Mouse (Mus musculus) embryonic facial prominence, embryonic 14.5 days (tissue): ENCODE measurements around the gene Gm42791. TPM values are rescaled to one million over a fixed set of nuclear protein-coding genes. Genes with fewer than 3 reads are reported as not detected.

Source experiments
- ATAC-seq: fragments of 200-750 bp; cut with Nextera tagmentation; 2 replicates; pipeline ENCODE4 v1.8.0; 2017; ENCODE audit warnings: low read depth, moderate number of reproducible peaks, moderate TSS enrichment
- DNase-seq: peaks from one replicate; pipeline ENCODE4 v3.0.0-alpha.2; 2015; ENCODE audit warnings: low spot score
- H3K27ac ChIP-seq: fragments of 300-500 bp; sonication (generic); replicated peaks from 2 replicates; pipeline ENCODE4 v1.5.1; 2014; ENCODE audit warnings: low read depth, mild to moderate bottlenecking, low read length, moderate library complexity
- H3K27me3 ChIP-seq: fragments of 300-500 bp; sonication (generic); replicated peaks from 2 replicates; pipeline ENCODE4 v1.6.1; 2014; ENCODE audit warnings: low read length; ENCODE audit not compliant: control insufficient read depth, insufficient read depth
- H3K36me3 ChIP-seq: fragments of 300-500 bp; sonication (generic); 2 replicates; pipeline ENCODE4 v1.6.1; 2014; ENCODE audit warnings: low read length, mixed read lengths; ENCODE audit not compliant: control insufficient read depth, insufficient read depth
- H3K4me1 ChIP-seq: fragments of 300-500 bp; sonication (generic); 2 replicates; pipeline ENCODE4 v1.6.1; 2014; ENCODE audit warnings: antibody characterized with exemption, low read length; ENCODE audit not compliant: control insufficient read depth, insufficient read depth
- H3K4me2 ChIP-seq: fragments of 300-500 bp; sonication (generic); 2 replicates; pipeline ENCODE4 v1.6.1; 2014; ENCODE audit warnings: low read depth, mild to moderate bottlenecking, low read length, moderate library complexity, mixed read lengths
- H3K4me3 ChIP-seq: fragments of 300-500 bp; sonication (generic); 2 replicates; pipeline ENCODE4 v1.5.1; 2014; ENCODE audit warnings: low read depth, mild to moderate bottlenecking, low read length
- H3K9ac ChIP-seq: fragments of 300-500 bp; sonication (generic); 2 replicates; pipeline ENCODE4 v1.6.1; 2014; ENCODE audit warnings: low read depth, mild to moderate bottlenecking, low read length, moderate library complexity, mixed read lengths
- H3K9me3 ChIP-seq: fragments of 300-500 bp; sonication (generic); 2 replicates; pipeline ENCODE4 v1.6.1; 2016; ENCODE audit warnings: low read length; ENCODE audit not compliant: control insufficient read depth
- WGBS: fragments of 180-500 bp; shearing (Covaris S2); extraction: QIAGEN DNeasy Blood & Tissue Kit; methylation state at CpG from one replicate; pipeline ENCODE4 v1.1.7; 2014; 5-methylcytosine and 5-hydroxymethylcytosine counted together
- polyA plus RNA-seq: library from polyadenylated mRNA; unstranded; fragments of >200 nt; fragmentation: Nextera tagmentation; extraction: Ambion mirVana; gene quantifications from 2 replicates; pipeline ENCODE4 v1.2.1, GENCODE M21; 2014

Gene Gm42791
- polyA plus RNA-seq, 1 experiment from 2014 or later, result 2.2 TPM

- no peak for ATAC-seq
- Histone ChIP-seq H3K36me3 (no peaks in the 10 kb centered on the region), H3K4me2 (no peak overlapping the region), H3K4me1 (peaks cover 3% of the 10 kb centered on the region; the same call in 1 of the 2 replicates), H3K27ac (no peak overlapping the region), H3K4me3 (no peak overlapping the region), H3K9me3 (no peaks in the 10 kb centered on the region), H3K27me3 (no peaks in the 10 kb centered on the region), H3K9ac (no peak overlapping the region)
- no peak for DNase-seq
- 71% methylated on average over 10 of the region's 10 CpGs for WGBS
Measured at GRCm38 (mm10) chr5:148862853-148863252, 132.1 kb downstream of the Gm42791 start.

DNA sequence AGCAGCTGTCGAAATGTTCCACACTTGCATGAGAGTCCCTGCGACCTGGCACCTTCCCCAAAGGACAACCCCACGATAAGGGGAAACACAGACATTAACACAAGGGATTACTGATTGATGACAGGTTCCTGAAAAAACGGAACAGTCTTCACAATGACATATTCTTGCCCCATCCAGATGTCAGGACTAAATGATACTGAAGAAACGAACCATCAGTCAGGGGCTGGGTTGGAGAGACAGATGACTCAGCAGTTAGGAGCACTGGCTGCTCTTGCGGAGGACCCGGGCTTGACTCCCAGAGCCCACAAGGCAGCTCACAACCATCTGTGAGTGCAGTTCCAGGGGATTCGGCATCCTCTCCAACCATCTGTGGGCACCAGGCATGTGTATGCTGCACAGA is 132.8 kb downstream of the Gm42791 start:
- peaks cover 3% of the 10 kb centered on the region; the same call in 1 of the 2 replicates for H3K4me1 ChIP-seq
- no peak overlapping the region for H3K27ac ChIP-seq
- 62% methylated on average over 8 of the region's 8 CpGs for WGBS
- H3K9me3 ChIP-seq, result no peaks in the 10 kb centered on the region
- no peak overlapping the region for H3K4me3 ChIP-seq
- H3K36me3 ChIP-seq, result no peaks in the 10 kb centered on the region
- no peak overlapping the region for H3K9ac ChIP-seq
- DNase-seq (no peak), ATAC-seq (no peak)
- no peaks in the 10 kb centered on the region for H3K27me3 ChIP-seq
- H3K4me2 ChIP-seq, result no peak overlapping the region

DNA sequence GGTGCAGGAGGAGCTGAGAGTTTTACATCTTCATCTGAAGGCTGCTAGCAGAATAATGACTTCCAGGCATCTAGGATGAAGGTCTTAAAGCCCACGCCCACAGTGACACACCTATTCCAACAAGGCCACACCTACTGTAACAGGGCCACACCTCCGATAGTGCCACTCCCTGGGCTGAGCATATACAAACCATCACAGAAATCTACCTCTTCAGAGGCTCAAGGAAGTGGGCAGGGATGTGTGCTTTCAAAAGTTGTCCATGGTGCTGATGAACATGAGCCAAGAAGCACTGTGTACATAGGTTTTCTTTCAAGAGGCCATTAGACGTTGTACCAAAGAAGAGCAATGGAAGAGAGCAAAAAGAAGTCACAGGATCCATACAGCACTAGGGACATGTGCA is 137.4 kb downstream of the Gm42791 start:
- H3K9me3 ChIP-seq, result no peaks in the 10 kb centered on the region
- DNase-seq (no peak), ATAC-seq (no peak)
- no peak overlapping the region for H3K27ac ChIP-seq
- H3K4me2 ChIP-seq, result no peak overlapping the region
- H3K4me3 ChIP-seq, result no peak overlapping the region
- H3K36me3 ChIP-seq, result no peaks in the 10 kb centered on the region
- no peaks in the 10 kb centered on the region for H3K27me3 ChIP-seq
- H3K9ac ChIP-seq, result no peak overlapping the region
- 78% methylated on average over 3 of the region's 3 CpGs for WGBS
- H3K4me1 ChIP-seq, result no peaks in the 10 kb centered on the region

- no peaks in the 10 kb centered on the region for H3K4me1 ChIP-seq
- H3K9ac ChIP-seq, result no peak overlapping the region
- 80% methylated on average over 7 of the region's 8 CpGs for WGBS
- no peak overlapping the region for H3K4me3 ChIP-seq
- H3K27me3 ChIP-seq, result no peaks in the 10 kb centered on the region
- H3K27ac ChIP-seq, result no peak overlapping the region
- no peak for DNase-seq
- H3K36me3 ChIP-seq, result no peaks in the 10 kb centered on the region
- no peak overlapping the region for H3K4me2 ChIP-seq
- no peaks in the 10 kb centered on the region for H3K9me3 ChIP-seq
- no peak for ATAC-seq
Measured at GRCm38 (mm10) chr5:148855047-148855446, 139.9 kb downstream of the Gm42791 start.

DNA sequence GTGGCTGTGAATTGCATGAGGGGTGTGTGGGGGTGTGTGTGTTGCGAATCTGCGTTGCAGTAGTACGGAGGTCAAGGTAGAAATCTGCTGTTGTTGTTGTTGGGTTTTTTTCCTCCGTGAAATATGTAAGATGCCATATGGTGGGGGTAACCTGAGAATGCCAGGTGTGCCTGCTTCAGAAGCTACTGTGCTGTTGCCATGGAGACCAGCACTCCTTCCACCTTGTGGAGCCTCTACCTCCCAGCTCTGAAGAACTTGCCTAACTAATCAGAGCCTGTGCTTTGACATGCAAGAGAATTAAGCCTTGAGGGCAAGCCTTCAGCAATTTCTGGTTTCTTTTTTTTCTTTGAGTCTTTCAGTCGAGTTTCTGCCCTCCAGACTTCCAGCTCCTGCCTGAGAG is 140.8 kb downstream of the Gm42791 start:
- ATAC-seq, result peak; percentile 90; the same call in 1 of the 2 replicates
- Histone ChIP-seq H3K9ac (no peak overlapping the region), H3K27me3 (no peaks in the 10 kb centered on the region), H3K4me3 (no peak overlapping the region), H3K36me3 (no peaks in the 10 kb centered on the region), H3K4me2 (no peak overlapping the region), H3K27ac (no peak overlapping the region), H3K4me1 (no peaks in the 10 kb centered on the region), H3K9me3 (no peaks in the 10 kb centered on the region)
- 24% methylated on average over 5 of the region's 5 CpGs for WGBS
- DNase-seq, result peak; percentile 75

GRCm38 (mm10) chr5:148849516-148849915 is 145.4 kb downstream of the Gm42791 start:
- no peak overlapping the region for H3K9ac ChIP-seq
- no peak overlapping the region for H3K4me2 ChIP-seq
- ATAC-seq (no peak), DNase-seq (no peak)
- H3K9me3 ChIP-seq, result no peaks in the 10 kb centered on the region
- no peaks in the 10 kb centered on the region for H3K27me3 ChIP-seq
- no peak overlapping the region for H3K4me3 ChIP-seq
- no peak overlapping the region for H3K27ac ChIP-seq
- 81% methylated on average over 6 of the region's 6 CpGs for WGBS
- no peaks in the 10 kb centered on the region for H3K4me1 ChIP-seq
- H3K36me3 ChIP-seq, result no peaks in the 10 kb centered on the region

DNA sequence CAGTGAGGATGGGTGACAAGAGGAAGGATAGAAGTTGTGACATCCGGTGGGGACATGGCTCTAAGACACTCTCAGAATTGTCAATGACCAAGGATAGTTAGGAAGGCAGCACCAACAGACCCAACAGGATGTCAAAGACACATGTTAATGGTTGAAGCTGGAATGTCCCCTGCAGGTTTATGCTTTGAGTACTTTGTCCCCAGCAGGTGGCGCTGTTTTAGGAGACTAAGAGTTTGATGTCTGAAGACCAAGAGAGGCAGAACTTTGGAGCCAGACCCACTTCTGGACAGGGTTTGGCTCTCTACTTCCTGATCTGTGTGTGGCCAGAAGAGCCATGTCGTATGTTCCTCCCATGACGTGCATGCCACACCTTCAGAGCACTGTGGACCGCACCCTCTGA is 147.9 kb downstream of the Gm42791 start:
- H3K4me3 ChIP-seq, result no peak overlapping the region
- DNase-seq (no peak), ATAC-seq (no peak)
- WGBS, result 98% methylated on average over 5 of the region's 5 CpGs
- H3K4me1 ChIP-seq, result no peaks in the 10 kb centered on the region
- H3K4me2 ChIP-seq, result no peak overlapping the region
- no peaks in the 10 kb centered on the region for H3K27me3 ChIP-seq
- no peaks in the 10 kb centered on the region for H3K36me3 ChIP-seq
- H3K27ac ChIP-seq, result no peak overlapping the region
- H3K9me3 ChIP-seq, result no peaks in the 10 kb centered on the region
- H3K9ac ChIP-seq, result no peak overlapping the region

Other genes with a start within 250 kb of the Gm42791 start
- gene Katnal1, start 65.8 kb downstream of the Gm42791 start, polyA plus RNA-seq, result 13.8 and 14.4 TPM in 2 replicates
- gene Uspl1, start 189.2 kb upstream of the Gm42791 start, polyA plus RNA-seq, result 41.5 and 45.6 TPM in 2 replicates
- 1,171 and 1,256 TPM in 2 replicates for gene Hmgb1, start 189.3 kb upstream of the Gm42791 start, polyA plus RNA-seq